Mouse (Mus musculus): ENCODE results near the gene Noxo1. TPM values are rescaled to one million over a fixed set of nuclear protein-coding genes. Genes with fewer than 3 reads are reported as not detected.
"Not testable (repeated sequence)": the region's sequence is repeated elsewhere in the genome, so short reads cannot be mapped to it uniquely, and the experiment has no call there.

Gene Noxo1
- polyA plus RNA-seq, 1 experiment from 2014 or later: 2.3 TPM

DNA sequence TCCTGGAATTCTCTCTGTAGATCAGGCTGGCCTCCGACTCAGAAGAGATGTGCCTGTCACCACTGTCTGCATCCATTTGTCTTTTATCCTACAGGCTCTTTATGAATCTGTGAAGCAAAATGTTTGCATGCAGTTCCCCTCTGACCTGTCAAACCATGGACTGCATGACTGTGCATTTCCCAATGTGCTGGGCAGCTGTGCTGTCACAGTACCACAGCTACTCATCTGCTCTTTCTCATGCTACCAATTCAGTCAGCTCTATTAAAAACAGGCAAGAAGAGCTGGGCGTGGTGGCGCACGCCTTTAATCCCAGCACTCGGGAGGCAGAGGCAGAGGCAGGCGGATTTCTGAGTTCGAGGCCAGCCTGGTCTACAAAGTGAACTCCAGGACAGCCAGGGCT, 29.0 kb upstream of the Noxo1 start:
- not testable (repeated sequence) for DNase-seq (ENCODE audit: low spot score); H3K27ac ChIP-seq; H3K27me3 ChIP-seq (ENCODE audit: low read depth, poor library complexity, severe bottlenecking); H3K4me3 ChIP-seq; H3K36me3 ChIP-seq; H3K9me3 ChIP-seq (replicated peaks)
- WGBS: 69% methylated on average over 7 of the region's 7 CpGs
- peaks cover 35% of the 10 kb centered on the region for H3K4me1 ChIP-seq

DNA sequence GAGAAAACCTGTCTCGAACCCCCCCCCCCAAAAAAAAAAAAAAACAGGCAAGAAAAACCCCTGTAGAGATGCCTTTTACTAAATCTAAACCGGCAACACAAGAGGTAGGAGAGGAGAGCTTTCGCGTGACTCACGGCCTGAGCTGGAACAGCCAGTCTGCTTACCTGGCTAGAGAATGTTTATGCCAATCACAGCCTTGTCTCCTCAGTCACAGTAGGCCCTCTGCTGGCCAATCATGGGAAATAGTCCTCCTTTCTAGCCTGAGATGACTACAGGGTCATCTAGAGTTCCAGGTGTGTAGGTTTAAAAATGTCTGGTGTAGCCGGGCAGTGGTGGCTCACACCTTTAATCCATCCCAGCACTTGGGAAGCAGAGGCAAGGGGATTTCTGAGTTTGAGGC, 28.6 kb upstream of the Noxo1 start:
- Histone ChIP-seq H3K27me3 (ENCODE audit: low read depth, poor library complexity, severe bottlenecking) (no peaks in the 10 kb centered on the region), H3K4me3 (no peak overlapping the region), H3K36me3 (no peaks in the 10 kb centered on the region), H3K4me1 (peaks cover 39% of the 10 kb centered on the region), H3K9me3 (replicated peaks) (no peaks in the 10 kb centered on the region), H3K27ac (no peak overlapping the region)
- DNase-seq (ENCODE audit: low spot score): peak; percentile 55
- WGBS: 24% methylated on average over 6 of the region's 6 CpGs

DNA sequence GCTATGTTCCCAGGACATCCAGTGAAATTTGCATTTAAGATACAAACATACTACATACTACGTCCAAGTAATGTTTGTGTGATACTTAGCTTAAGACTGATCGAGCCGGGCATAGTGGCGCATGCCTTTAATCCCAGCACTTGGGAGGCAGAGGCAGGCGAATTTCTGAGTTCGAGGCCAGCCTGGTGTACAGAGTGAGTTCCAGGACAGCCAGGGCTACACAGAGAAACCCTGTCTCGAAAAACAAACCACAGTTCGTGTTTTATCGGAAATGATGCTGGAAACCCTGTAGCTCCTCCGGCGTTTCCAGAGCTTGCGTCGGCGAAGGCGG, 26.9 kb upstream of the Noxo1 start:
- H3K36me3 ChIP-seq: peaks cover 13% of the 10 kb centered on the region
- H3K4me3 ChIP-seq: peak overlapping the region; percentile 99
- H3K27ac ChIP-seq: peak overlapping the region; percentile 95
- H3K27me3 ChIP-seq (ENCODE audit: low read depth, poor library complexity, severe bottlenecking); H3K9me3 ChIP-seq (replicated peaks); DNase-seq (ENCODE audit: low spot score): not testable (repeated sequence)
- H3K4me1 ChIP-seq: peaks cover 51% of the 10 kb centered on the region
- 10% methylated on average over 15 of the region's 15 CpGs for WGBS

DNA sequence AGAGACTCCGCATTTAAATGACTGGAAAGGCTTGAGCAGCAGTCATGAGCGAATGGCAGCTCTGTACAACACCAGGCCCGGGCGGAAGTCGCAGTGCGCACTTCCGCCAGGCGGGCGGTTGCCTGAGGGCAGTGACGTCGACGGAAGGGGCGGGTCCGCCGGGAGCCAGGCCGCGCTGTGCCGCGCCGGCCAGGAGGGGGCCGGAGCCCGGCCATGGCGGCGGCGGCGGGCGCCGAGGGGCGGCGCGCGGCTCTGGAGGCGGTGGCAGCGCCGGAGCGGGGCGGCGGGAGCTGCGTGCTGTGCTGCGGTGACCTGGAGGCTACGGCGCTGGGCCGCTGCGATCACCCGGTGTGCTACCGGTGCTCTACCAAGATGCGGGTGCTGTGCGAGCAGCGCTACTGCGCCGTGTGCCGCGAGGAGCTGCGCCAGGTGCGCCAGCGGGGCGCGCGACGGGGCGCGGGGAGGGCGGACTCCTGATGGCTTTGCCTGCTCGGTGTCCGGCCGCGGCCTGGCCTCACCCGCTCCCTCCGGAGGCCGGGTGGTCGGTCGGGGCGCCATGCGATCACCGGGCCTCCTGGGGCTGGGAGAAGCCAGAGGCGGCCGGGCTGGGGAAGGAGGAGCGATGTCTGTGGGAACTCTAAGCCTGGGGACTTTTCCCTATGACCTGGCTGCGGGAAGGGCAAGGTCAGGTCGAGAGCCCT, 26.3 kb upstream of the Noxo1 start, which contains the start of gene Zfp598:
TSS of gene Zfp598 (plus strand) at position 143 of the 701 bp plus-strand sequence.
- Histone ChIP-seq H3K36me3 (peaks cover 16% of the 10 kb centered on the region), H3K27me3 (ENCODE audit: low read depth, poor library complexity, severe bottlenecking) (no peaks in the 10 kb centered on the region), H3K27ac (peak within 1 kb of the TSS; percentile 95), H3K9me3 (replicated peaks) (no peaks in the 10 kb centered on the region), H3K4me3 (peak within 1 kb of the TSS; percentile 99), H3K4me1 (peaks cover 56% of the 10 kb centered on the region)
- under 1% methylated on average over 80 of the region's 80 CpGs for WGBS
- peak; percentile 98 for DNase-seq (ENCODE audit: low spot score)

DNA sequence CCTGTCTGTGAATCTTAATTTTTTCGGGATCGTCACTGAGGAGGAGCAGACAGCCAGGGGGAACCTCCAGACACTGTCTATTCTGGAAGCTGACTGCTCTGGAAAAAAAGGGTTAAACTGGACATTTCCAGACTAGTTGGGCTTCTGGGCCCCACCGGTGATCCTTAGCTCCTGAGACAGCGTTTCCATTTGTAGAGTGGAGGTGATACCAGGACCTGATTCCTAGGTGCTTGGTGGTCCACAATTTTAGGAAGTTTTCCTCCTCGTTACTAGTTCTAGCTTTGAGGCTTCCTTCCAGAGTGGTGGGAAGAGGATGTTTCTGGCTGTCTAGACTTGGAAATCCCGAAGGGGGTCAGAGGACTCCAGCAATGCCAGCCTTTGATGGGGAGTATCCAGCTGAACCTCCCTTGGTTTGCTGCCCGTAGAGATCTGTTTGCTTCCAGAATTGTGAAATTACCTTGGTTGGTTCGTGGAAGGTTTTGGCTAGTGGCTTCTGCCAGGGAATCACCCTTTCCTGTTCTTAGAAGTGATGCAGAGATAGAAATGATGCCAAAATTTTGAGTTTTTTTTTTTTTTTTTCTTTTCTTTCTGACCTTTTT, 25.7 kb upstream of the Noxo1 start:
- Histone ChIP-seq H3K27me3 (ENCODE audit: low read depth, poor library complexity, severe bottlenecking) (no peaks in the 10 kb centered on the region), H3K27ac (peak overlapping the region; percentile 95), H3K9me3 (replicated peaks) (no peaks in the 10 kb centered on the region), H3K4me1 (peaks cover 58% of the 10 kb centered on the region), H3K4me3 (peak overlapping the region; percentile 99), H3K36me3 (peaks cover 16% of the 10 kb centered on the region)
- no peak for DNase-seq (ENCODE audit: low spot score)
- 15% methylated on average over 8 of the region's 8 CpGs for WGBS

DNA sequence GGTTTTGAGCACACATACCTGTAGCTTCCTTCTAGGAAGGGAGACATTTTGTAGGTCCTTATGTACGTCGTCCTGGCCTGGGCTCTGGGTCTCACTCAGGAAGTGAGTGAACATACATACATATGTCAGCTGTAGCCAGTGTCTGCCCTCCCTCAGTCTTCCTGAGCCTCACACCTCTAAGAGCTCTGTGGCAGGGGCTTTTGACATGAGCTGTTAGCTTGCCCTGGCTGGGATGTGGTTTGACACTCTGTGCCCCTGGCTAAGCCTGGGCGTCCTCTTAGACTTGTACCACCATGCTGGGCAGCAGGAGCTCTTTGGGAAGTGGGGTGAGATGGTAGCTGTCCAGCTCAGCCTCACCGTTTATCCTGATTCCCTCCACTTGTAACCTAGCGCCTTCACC, 24.7 kb upstream of the Noxo1 start:
- WGBS: 78% methylated on average over 5 of the region's 5 CpGs
- Histone ChIP-seq H3K9me3 (replicated peaks) (no peaks in the 10 kb centered on the region), H3K4me3 (peak overlapping the region; percentile 99; the same call in 1 of the 2 replicates), H3K27ac (no peak overlapping the region), H3K4me1 (peaks cover 62% of the 10 kb centered on the region), H3K36me3 (peaks cover 17% of the 10 kb centered on the region), H3K27me3 (ENCODE audit: low read depth, poor library complexity, severe bottlenecking) (no peaks in the 10 kb centered on the region)
- no peak for DNase-seq (ENCODE audit: low spot score)

DNA sequence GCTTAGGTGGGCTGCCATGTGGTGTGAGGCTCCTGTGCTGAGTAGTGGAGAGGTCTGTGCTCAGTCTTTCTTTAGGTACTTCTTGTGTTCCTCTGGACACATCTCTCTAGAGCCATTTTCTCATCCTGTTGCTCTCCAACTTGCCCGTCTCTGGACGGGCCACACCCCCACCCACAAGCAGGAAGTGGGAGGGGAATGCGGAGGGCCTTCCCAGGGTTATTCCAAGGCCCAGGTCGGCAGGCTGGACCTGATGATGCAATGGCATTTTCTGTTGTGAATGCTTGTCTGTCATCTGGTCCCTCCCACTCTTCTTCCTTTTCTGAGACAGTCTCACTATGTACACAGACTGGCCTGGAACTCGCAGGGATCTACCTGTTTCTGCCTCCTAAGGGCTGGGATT, 23.9 kb upstream of the Noxo1 start:
- DNase-seq (ENCODE audit: low spot score): no peak
- 25% methylated on average over 5 of the region's 5 CpGs for WGBS
- peaks cover 25% of the 10 kb centered on the region for H3K36me3 ChIP-seq
- H3K27me3 ChIP-seq (ENCODE audit: low read depth, poor library complexity, severe bottlenecking): no peaks in the 10 kb centered on the region
- H3K27ac ChIP-seq: no peak overlapping the region
- H3K4me3 ChIP-seq: peak overlapping the region; percentile 99; the same call in 1 of the 2 replicates
- no peaks in the 10 kb centered on the region for H3K9me3 ChIP-seq (replicated peaks)
- peaks cover 62% of the 10 kb centered on the region for H3K4me1 ChIP-seq

DNA sequence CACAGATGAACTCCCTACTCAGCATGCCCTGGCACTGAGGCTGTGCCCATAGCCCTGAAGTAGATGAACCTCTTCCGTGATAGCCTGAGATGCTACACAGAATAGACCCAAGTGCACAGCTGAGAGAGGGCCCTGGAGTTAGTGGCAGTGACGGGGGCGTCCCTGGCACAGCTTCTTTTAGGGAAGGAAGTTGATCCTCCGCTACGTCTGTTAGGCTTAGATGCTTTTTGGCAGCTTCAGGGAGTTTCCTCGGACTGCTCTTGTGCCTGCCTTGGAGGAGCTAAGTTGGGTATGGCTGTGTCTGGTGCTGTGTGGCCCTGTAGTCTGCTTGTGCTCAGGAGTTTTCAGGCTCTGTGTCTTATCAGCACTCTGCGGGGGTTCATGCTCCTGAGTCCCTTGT, 21.8 kb upstream of the Noxo1 start:
- Histone ChIP-seq H3K4me3 (no peak overlapping the region), H3K9me3 (replicated peaks) (no peaks in the 10 kb centered on the region), H3K4me1 (peaks cover 53% of the 10 kb centered on the region), H3K27me3 (ENCODE audit: low read depth, poor library complexity, severe bottlenecking) (no peaks in the 10 kb centered on the region), H3K36me3 (peaks cover 47% of the 10 kb centered on the region), H3K27ac (no peak overlapping the region)
- WGBS: 91% methylated on average over 7 of the region's 7 CpGs
- DNase-seq (ENCODE audit: low spot score): no peak

DNA sequence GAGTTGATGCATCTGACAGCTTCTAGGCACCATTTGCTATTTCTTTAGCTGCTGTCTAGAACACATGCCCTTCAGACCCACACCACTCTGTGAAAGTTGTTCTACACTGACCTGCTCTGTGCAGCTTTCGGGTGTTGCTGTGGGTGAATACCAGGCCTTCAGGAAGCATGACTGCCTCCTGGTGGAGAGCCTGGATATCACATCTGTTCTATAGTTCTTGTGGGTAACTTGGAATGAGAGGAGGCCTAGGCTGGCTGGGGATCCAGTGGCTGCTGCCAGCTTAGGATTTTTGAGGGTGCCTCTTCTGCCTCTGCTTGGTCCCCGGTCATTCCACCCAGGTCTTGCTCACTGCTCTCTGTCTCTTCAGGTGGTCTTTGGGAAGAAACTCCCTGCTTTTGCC, 19.8 kb upstream of the Noxo1 start:
- Histone ChIP-seq H3K36me3 (peaks cover 66% of the 10 kb centered on the region), H3K9me3 (replicated peaks) (no peaks in the 10 kb centered on the region), H3K4me1 (peaks cover 35% of the 10 kb centered on the region), H3K27me3 (ENCODE audit: low read depth, poor library complexity, severe bottlenecking) (no peaks in the 10 kb centered on the region), H3K27ac (no peak overlapping the region), H3K4me3 (no peak overlapping the region)
- DNase-seq (ENCODE audit: low spot score): peak; percentile 77
- 80% methylated on average over 2 of the region's 2 CpGs for whole genome bisulfite sequencing

DNA sequence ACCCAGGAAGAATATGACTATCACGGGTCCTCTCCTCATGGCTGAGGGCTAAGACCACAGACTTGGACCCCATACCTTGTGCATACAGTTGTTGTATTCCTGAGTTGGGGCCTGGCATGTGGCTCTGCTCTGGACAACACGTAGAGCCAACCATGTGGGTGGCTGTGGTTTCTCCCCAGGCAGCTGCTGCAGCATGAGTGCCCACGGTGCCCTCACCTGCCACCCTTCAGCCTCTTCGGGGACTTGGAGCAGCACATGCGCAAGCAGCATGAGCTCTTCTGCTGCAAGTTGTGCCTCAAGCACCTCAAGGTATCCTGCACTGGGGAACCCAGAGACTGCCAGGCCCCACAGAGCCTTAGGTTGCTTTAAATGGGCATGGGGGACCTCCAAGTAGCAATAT, 19.2 kb upstream of the Noxo1 start:
- no peak overlapping the region for H3K4me3 ChIP-seq
- H3K27me3 ChIP-seq (ENCODE audit: low read depth, poor library complexity, severe bottlenecking): no peaks in the 10 kb centered on the region
- H3K4me1 ChIP-seq: peaks cover 28% of the 10 kb centered on the region
- H3K27ac ChIP-seq: no peak overlapping the region
- no peak for DNase-seq (ENCODE audit: low spot score)
- 97% methylated on average over 5 of the region's 5 CpGs for WGBS
- peaks cover 73% of the 10 kb centered on the region for H3K36me3 ChIP-seq
- H3K9me3 ChIP-seq (replicated peaks): no peaks in the 10 kb centered on the region

DNA sequence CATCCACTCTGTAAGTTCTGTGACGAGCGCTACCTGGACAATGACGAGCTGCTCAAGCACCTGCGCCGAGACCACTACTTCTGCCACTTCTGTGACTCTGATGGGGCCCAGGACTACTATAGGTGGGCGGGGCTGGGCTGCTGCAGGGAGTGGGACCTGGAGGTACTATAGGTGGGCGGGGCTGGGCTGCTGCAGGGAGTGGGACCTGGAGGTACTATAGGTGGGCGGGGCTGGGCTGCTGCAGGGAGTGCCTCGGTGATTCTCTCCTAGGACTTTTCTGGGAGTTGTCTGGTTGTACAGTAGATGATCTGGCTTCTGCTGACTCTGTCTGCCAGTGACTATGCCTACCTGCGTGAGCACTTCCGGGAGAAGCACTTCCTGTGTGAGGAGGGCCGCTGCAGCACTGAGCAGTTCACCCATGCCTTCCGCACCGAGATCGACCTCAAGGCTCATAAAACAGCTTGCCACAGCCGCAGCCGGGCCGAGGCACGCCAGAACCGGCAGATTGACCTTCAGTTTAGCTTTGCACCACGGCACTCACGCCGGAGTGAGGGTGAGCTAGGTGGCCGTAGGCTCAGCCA, 18.4 kb upstream of the Noxo1 start:
- Histone ChIP-seq H3K27me3 (ENCODE audit: low read depth, poor library complexity, severe bottlenecking) (no peaks in the 10 kb centered on the region), H3K4me1 (peaks cover 21% of the 10 kb centered on the region), H3K36me3 (peaks cover 80% of the 10 kb centered on the region), H3K4me3 (no peak overlapping the region), H3K9me3 (replicated peaks) (no peaks in the 10 kb centered on the region), H3K27ac (no peak overlapping the region)
- 89% methylated on average over 24 of the region's 24 CpGs for WGBS
- DNase-seq (ENCODE audit: low spot score): no peak

DNA sequence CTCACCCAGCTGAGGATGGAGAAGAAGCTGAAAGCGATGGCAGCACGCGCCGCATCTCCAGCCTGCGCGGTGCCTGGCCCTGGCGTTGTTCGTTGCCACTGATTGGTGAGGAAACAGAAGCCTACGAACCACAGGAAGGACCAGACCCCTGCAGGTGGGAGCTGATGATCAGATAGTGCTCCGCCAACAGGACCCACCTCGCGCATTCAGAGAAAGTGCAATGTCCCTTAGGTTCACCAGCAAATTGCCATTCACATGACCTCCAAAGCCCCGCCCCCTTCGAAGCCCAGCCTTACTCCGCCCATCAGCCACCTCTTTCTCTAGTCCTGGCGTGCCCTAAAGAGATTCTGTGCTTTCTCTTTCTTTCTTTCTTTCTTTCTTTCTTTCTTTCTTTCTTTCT, 9.5 kb upstream of the Noxo1 start:
- no peak overlapping the region for H3K27ac ChIP-seq
- peaks cover 26% of the 10 kb centered on the region for H3K4me1 ChIP-seq
- 25% methylated on average over 16 of the region's 16 CpGs for WGBS
- peak overlapping the region; percentile 29 for H3K4me3 ChIP-seq
- peak; percentile 54 for DNase-seq (ENCODE audit: low spot score)
- H3K27me3 ChIP-seq (ENCODE audit: low read depth, poor library complexity, severe bottlenecking): peaks cover 54% of the 10 kb centered on the region
- no peaks in the 10 kb centered on the region for H3K9me3 ChIP-seq (replicated peaks)
- peaks cover 12% of the 10 kb centered on the region for H3K36me3 ChIP-seq

DNA sequence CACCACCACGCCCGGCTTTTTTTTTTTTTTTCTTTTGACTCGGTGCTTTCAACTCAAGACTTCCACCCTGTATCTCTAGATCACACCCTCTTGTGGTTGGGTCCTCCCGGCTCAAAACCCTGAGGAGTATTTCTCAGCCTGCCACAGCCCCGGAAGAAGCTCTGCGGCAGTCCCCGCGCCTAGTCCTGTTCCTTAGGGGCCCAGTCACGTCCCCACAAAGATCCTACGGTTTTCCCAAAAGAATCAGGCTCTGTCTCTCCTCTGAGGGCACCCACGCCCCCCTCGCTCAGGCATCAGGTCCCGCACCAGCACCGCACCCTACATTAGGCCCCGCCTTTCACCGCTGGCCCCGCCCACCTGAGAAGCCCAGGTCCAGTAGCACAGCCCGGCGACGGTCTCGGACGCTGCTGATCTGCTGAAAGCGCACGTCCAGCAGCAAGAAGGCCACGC, 8.9 kb upstream of the Noxo1 start:
- H3K27me3 ChIP-seq (ENCODE audit: low read depth, poor library complexity, severe bottlenecking): peaks cover 61% of the 10 kb centered on the region
- 3% methylated on average over 25 of the region's 25 CpGs for WGBS
- H3K27ac ChIP-seq: no peak overlapping the region

More for the DNA sequence above, 8.9 kb upstream of the Noxo1 start:
- peak; percentile 57 for DNase-seq (ENCODE audit: low spot score)
- peak overlapping the region; percentile 46 for H3K4me3 ChIP-seq
- H3K9me3 ChIP-seq (replicated peaks): no peaks in the 10 kb centered on the region
- peaks cover 9% of the 10 kb centered on the region for H3K36me3 ChIP-seq
- peaks cover 26% of the 10 kb centered on the region for H3K4me1 ChIP-seq
